Mouse (Mus musculus) colon, adult 2 months (tissue): Measurements from ENCODE around the gene Sertad3. TPM values are rescaled to one million over a fixed set of nuclear protein-coding genes. Genes with fewer than 3 reads are reported as not detected.

ENCODE experiments used
- polyA plus RNA-seq: library from polyadenylated mRNA; depleted of rRNA; stranded (reverse); fragments of >200 nt; gene quantifications from 2 replicates; pipeline ENCODE4 v1.2.3, GENCODE M21; 2012; rRNA removed

The Sertad3 gene
- polyA plus RNA-seq = 14.3 and 15.9 TPM in 2 replicates

DNA sequence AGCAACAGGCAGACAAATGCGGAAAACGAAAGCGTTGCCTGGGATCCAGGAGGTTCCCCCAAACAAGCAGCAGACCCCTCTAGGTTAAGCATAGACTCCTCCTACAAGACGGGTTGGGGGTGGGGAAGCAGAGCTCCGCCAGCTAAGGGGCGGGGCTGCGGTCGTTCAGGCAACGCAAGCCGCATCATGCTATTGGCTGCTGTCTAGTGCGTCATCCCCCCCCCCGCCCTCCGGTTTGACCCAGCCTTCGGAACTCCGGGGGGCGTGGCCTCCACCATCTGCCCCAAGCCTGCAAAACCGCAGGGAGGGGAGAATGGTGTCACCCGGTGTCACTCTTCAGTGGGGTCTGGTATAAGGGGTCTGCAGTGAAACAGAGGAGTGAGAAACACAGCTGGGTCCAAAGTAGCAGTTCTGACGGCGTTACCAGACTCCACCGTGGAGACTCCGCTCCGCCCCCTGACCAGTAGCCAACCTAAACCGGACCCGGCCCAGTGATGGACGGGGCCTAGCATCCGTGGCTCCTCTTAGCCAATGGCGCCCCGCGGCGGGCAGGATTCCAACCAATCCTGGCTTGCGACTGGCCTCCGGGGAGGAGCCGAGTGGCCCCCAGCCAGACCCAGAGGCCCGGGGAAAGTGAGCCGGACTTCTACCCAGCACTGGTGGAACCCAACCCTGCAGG lies at the start of gene Sertad3:
Sertad3 (plus strand) TSS at position 613 of the 679 bp plus-strand sequence.

DNA sequence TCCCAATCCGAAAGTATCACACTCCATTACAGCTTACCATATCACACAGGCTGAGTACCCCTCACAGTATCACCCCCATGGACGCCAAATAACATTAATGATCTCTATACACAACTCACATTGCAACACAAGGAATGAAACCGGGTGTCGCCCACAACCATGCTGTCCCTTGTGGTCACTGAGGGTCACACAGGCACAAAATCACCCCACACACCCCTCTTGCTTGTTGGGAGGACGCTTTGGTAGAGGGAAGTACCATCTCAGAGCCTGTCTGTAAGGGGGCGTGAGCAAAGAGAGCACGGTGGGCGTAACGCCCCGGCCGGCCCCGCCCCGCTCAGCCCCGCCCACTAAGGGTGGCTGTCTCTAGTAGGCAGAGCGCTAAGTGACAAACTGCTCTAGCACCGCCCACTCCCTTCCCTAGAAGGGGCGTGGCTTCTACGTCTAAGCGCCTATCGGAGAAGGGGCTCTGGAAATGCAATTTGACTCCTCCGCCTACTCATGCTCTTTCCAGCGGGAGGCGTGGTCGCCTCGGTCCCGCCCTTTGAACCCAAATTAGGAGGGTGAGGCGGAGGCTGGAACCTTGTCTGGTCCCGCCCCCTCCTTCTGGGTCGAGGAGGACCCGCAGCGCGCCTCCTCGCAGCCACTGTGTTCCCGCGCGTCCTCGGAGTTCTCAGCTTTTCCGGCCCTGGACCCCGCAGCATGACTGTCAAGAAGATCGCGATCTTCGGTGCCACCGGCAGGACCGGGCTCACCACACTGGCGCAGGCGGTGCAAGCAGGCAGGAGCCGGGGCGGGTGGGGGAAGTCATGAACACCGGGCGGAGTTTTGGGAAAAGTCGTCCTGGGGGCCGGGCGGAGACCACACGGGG lies 25.9 kb upstream of the Sertad3 start, which contains the start of the genes Sptbn4 and Blvrb:
Sptbn4 (minus strand) TSS at position 268 of the 868 bp plus-strand sequence.
Blvrb (plus strand) TSS at position 560 of the 868 bp plus-strand sequence.

DNA sequence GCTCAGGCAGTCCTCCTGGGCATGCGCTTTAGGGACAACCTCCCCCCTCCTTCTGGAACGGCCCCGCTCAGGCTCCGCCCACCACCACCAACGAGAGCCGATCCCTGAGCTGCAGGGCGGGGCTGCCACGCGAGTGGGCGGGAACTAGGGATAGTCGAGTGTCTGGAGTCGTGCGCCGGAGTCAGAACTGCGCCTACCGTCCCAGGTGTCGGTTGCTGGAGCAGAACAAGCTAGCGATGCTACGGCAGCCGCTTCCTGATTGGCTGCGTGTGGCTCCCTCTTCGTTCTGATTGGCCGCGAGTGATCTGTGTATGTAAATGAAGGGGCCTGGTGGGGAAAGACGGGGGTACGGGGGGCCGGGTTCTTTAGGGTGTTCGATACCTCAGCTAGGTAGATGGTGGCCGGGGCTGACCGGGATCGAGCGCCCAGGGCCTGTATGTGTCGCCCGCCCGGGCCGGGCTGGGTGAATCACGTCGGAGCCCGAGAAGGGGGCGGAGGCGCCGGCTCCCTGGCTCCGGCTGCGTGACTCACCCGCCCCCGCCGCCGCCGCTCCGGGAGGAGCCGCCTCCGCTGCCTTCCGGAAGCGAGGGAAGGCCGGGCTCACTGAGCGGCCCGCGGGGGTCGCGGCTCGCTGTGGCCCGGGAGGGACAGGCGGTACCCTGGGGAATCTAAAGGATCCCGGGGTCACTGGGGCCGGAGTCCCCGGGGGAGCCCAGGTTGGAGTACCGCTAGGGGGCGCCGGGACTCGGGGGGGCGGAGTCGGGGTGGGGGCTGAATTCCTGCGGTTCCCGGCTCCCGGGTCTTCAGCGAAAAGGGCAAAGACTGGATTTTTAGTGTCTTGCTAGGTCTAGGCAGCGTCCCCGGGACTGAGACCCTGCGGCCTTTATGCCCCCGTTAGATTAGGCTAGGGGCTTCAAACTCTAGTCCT lies 13.5 kb downstream of the Sertad3 start, which contains the start of gene Sertad1:
Sertad1 (plus strand) TSS at position 141 of the 928 bp plus-strand sequence.

DNA sequence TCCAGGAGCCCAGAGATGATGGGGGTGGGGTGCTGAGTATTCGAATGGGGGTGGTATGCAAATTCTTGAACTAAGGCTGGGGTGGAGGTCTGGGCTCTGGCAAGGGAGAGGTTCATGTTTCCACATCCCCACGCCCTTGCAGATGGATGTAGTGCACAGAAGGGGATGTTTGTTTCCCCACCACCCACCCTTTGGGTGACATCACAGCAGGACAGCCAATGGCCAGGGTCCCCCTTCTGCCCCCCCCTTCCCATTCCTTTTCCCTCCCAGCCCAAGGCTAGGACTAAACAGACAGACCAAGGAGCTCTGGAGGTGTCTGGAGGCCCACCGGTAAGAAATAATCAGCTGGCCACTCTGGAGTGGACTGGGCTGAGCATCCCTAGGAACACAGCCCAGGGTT lies 25.5 kb downstream of the Sertad3 start, which contains the start of gene Prx:
Prx (plus strand) TSS at position 289 of the 400 bp plus-strand sequence.

DNA sequence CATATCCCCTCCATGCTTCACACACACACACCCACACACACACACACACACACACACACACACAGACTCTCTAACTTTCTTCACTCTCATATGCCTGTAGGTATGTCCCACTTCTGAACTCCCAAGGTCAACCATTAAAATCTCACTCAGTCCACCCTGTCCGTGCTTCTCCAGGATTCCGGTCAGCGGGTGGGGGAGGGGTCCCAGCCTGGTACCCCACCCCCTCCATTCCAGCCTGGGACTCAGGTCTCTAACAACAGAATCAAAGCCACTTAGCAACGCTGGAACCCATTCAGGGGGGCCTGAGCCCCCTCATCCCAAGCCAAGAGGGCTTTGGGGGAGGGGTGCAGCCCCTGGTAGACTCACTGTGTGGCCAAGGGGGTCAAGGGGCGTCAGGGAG lies 49.4 kb downstream of the Sertad3 start, which contains the start of gene Hipk4:
Hipk4 (plus strand) TSS at position 301 of the 400 bp plus-strand sequence.

Other genes with a start within 250 kb of the Sertad3 start
- 30.0 and 32.5 TPM in 2 replicates for gene Itpkc, start 245.1 kb upstream of the Sertad3 start, polyA plus RNA-seq
- 45.7 and 55.4 TPM in 2 replicates for gene Coq8b, start 240.7 kb upstream of the Sertad3 start, polyA plus RNA-seq
- gene Numbl, start 215.3 kb upstream of the Sertad3 start, polyA plus RNA-seq = 24.9 and 26.6 TPM in 2 replicates
- gene Ltbp4, start 136.1 kb upstream of the Sertad3 start, polyA plus RNA-seq = 310 and 356 TPM in 2 replicates
- 107 and 150 TPM in 2 replicates for gene Shkbp1, start 117.7 kb upstream of the Sertad3 start, polyA plus RNA-seq
- gene Gm20479, start 116.3 kb upstream of the Sertad3 start, polyA plus RNA-seq = not detected in 2 replicates
- 0.57 and 1.0 TPM in 2 replicates for gene Sptbn4, start 26.1 kb upstream of the Sertad3 start, polyA plus RNA-seq
- 146 and 164 TPM in 2 replicates for gene Blvrb, start 25.8 kb upstream of the Sertad3 start, polyA plus RNA-seq
- 71.5 and 84.1 TPM in 2 replicates for gene Sertad1, start 13.1 kb downstream of the Sertad3 start, polyA plus RNA-seq
- 1.5 and 2.3 TPM in 2 replicates for gene Prx, start 25.6 kb downstream of the Sertad3 start, polyA plus RNA-seq
- 1.1 and 1.4 TPM in 2 replicates for gene Hipk4, start 49.5 kb downstream of the Sertad3 start, polyA plus RNA-seq
- gene Pld3, start 79.5 kb downstream of the Sertad3 start, polyA plus RNA-seq = 108 and 120 TPM in 2 replicates
- gene 2310022A10Rik, start 79.5 kb downstream of the Sertad3 start, polyA plus RNA-seq = 21.1 and 22.8 TPM in 2 replicates
- gene Akt2, start 117.8 kb downstream of the Sertad3 start, polyA plus RNA-seq = 42.0 and 45.4 TPM in 2 replicates
- gene Ttc9b, start 180.1 kb downstream of the Sertad3 start, polyA plus RNA-seq = 0.28 and 0.57 TPM in 2 replicates
- gene Map3k10, start 200.8 kb downstream of the Sertad3 start, polyA plus RNA-seq = 34.9 and 35.9 TPM in 2 replicates
- 0.08 and 0.20 TPM in 2 replicates for gene Zfp607b, start 215.6 kb downstream of the Sertad3 start, polyA plus RNA-seq